Mouse (Mus musculus) heart, adult 2 months (tissue): ENCODE results near the gene Lif.

ENCODE experiments used
- CTCF ChIP-seq: fragments of 200-600 bp; IDR thresholded peaks from 2 replicates; pipeline ENCODE4 v1.8.1; 2022; ENCODE audit warnings: antibody characterized with exemption, mild to moderate bottlenecking, moderate library complexity
- EP300 ChIP-seq: fragments of 200-500 bp; IDR thresholded peaks from 2 replicates; pipeline ENCODE4 v1.6.1; 2011; ENCODE audit warnings: low read depth, low read length, control low read depth; ENCODE audit not compliant: insufficient read depth
- POLR2A ChIP-seq: fragments of 200-500 bp; IDR thresholded peaks from 2 replicates; pipeline ENCODE4 v1.6.1; 2011; ENCODE audit warnings: mild to moderate bottlenecking, low read depth, low read length, control low read depth; ENCODE audit not compliant: insufficient read depth

DNA sequence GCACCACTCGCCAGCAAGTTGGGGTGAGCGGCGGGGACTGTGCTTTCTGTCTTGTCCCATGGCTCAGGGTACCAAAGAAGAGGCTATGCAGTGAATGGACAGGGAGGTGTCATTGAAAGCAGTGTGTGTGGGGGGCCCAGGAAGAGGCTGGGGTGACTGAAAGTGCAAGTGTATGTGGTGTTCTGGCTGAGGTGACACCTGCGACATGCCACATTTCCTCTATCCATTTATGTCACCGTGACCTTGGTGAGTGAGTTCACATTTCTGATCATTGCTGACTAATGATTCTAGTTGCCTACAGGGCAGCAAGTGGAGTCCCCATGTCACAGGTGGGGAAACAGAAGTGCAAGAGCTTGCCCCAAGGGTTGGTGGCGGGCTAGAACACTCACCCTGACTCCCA lies 11.1 kb downstream of the Lif start:
- TF ChIP-seq POLR2A (no peak), CTCF (no peak), EP300 (no peak)
